Mouse (Mus musculus) olfactory bulb, adult 2 months (tissue): Measurements from ENCODE around the gene Zfp42.

Experiments used
- CTCF ChIP-seq: fragments of 200-500 bp; IDR thresholded peaks from 2 replicates; pipeline ENCODE4 v1.5.1; 2012; ENCODE audit warnings: low read depth, mild to moderate bottlenecking, low read length, moderate library complexity; ENCODE audit not compliant: insufficient read depth
- POLR2A ChIP-seq: fragments of 200-500 bp; IDR thresholded peaks from 2 replicates; pipeline ENCODE4 v1.6.1; 2012; ENCODE audit warnings: mild to moderate bottlenecking, low read depth, low read length, moderate library complexity; ENCODE audit not compliant: insufficient read depth

- no peak for TF ChIP-seq CTCF
- TF ChIP-seq POLR2A, result no peak
Measured at GRCm38 (mm10) chr8:43308213-43308612, 1.4 kb upstream of the Zfp42 start.
